Mouse (Mus musculus) adrenal gland, postnatal 36 days (tissue): ENCODE measurements around the gene Msh4. TPM values are rescaled to one million over a fixed set of nuclear protein-coding genes. Genes with fewer than 3 reads are reported as not detected.

Experiments
- DNase-seq, 2 experiments: peaks; one replicate each; pipeline ENCODE4 v3.0.0; 2021; ENCODE audit warnings: mixed read lengths in 1 of 2
- total RNA-seq, 2 experiments: library from RNA; stranded (reverse); gene quantifications; 2 replicates each; pipeline ENCODE4 v1.2.3; 2021

The Msh4 gene
- total RNA-seq, 2 experiments from 2014 or later, result 0.07 to 0.13 TPM

DNA sequence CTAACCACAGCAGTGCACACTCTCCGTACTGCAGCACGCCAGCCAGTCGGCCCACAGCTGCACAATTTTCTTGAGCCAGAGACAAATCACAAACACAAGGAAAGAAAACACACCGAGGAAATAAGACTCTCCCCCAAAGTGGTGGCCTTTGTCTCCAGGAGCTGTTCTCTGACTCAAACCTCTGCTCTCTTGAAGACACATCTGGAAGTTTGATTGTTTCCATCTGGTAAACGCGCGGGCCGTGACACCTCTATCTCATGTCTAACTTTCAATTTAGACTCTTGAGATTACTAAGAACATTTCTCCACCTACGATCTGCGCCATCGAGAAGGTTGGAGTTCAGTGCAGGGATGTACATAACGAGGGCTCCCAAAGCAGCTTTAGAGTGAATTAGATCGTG lies 97.5 kb downstream of the Msh4 start:
- DNase-seq, result no peak

DNA sequence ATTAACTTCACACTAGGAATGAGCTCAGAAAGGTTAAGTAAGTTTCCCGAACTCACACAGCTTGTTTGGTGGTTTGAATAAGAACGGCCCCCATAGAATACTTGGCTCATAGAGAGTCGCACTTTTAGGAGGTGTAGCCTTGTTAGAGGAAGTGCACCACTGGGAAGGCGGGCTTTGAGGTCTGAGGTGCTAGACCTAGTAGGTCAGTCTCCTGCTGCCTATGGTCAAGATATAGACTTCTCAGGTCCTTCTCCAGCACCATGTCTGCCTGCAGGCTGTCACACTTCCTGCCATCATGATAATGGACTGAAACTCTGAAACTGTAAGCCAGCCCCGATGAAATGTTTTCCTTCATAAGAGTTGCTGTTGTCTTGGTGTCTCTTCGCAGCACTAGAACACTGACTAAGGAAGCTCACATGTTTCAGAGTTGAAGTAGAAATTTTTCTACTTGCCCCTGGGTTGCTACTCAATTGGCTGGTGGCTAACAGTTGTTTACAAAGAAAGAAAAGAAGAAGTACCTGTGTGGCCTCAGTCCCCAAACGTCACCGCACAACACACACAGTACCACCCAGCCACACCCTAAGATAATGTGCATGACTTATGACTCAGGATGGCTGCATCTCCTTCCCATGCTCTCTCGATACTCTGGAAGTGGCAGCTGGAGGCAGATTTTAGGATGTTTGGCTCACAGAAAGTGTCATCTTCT lies 98.3 kb downstream of the Msh4 start:
- no peak for DNase-seq

Other genes starting within 250 kb of the Msh4 start
- 10 to 100 TPM; 11.8 to 20.8 TPM for gene St6galnac3, start 181.0 kb downstream of the Msh4 start, total RNA-seq
- gene Asb17, start 61.9 kb downstream of the Msh4 start, total RNA-seq, result not detected
- gene Rabggtb, start 6.9 kb upstream of the Msh4 start, total RNA-seq, result 100 to 1,000 TPM in 1 of 2 experiments, 10 to 100 TPM in 1; 94.1 to 114 TPM
- 100 to 1,000 TPM; 752 to 759 TPM for gene Acadm, start 38.5 kb upstream of the Msh4 start, total RNA-seq
- gene Slc44a5, start 67.3 kb upstream of the Msh4 start, total RNA-seq, result under 1 TPM; 0.07 TPM